Mouse (Mus musculus) bone marrow macrophage, adult 2 months (primary cell): ENCODE results near the gene Zfp239.

Experiments
- CTCF ChIP-seq: IDR thresholded peaks from 2 replicates; pipeline ENCODE4 v1.5.1; 2012; ENCODE audit warnings: low read depth, mild to moderate bottlenecking, low read length, moderate library complexity
- POLR2A ChIP-seq: IDR thresholded peaks from 2 replicates; pipeline ENCODE4 v1.6.1; 2012; ENCODE audit warnings: mild to moderate bottlenecking, low read depth, low read length, borderline replicate concordance

DNA sequence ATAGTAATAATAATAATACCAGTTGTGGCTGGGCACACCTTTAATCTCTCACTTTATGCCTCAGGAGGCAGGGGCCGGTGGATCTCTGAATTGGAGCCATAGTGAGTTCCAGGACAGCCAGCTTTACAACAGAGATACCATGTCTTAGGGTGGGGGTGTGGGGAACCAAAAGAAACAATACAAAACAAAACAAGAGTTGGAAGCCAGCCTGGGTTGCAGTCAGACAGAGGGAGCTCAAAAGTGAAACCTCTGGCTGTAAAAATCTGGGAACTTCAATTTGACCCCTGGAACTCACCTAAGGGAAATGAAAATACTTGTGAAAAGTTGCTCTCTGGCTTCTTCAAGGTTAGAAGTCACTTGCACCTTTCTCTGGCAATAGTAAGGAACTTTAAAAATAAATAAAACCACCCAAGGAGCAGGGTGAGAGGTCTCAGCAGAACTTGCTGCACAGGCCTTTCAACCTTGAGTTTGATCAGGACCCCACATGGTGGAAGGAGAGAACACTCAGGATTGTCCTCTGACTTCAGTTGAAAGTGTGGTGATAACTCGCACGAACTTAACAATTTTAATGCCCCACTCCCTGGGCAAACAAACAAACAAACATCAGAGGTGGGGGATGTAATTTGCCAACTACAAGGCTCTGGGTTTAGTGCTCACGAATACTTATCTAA, 43.5 kb downstream of the Zfp239 start:
- TF ChIP-seq CTCF: no peak
- no peak for TF ChIP-seq POLR2A
